Mouse (Mus musculus): ENCODE data around the gene Iffo2.

The Iffo2 gene

GRCm38 (mm10) chr4:139535127-139535695 lies 4.9 kb downstream of the Iffo2 start:
- no peak for DNase-seq

GRCm38 (mm10) chr4:139535719-139536118 lies 5.4 kb downstream of the Iffo2 start:
- DNase-seq: no peak

GRCm38 (mm10) chr4:139536706-139537105 lies 6.4 kb downstream of the Iffo2 start:
- DNase-seq: peak; percentile 74

- DNase-seq: no peak
These were observed 10.4 kb downstream of the Iffo2 start for GRCm38 (mm10) chr4:139540784-139541183.

- DNase-seq: no peak
These were observed 15.4 kb downstream of the Iffo2 start for GRCm38 (mm10) chr4:139545791-139546190.

- no peak for DNase-seq
These were observed 19.1 kb downstream of the Iffo2 start for GRCm38 (mm10) chr4:139549448-139549847.

GRCm38 (mm10) chr4:139555235-139555634 lies 24.9 kb downstream of the Iffo2 start:
- DNase-seq: no peak

- peak; percentile 47 for DNase-seq
These were observed 25.6 kb downstream of the Iffo2 start for GRCm38 (mm10) chr4:139555951-139556350.

GRCm38 (mm10) chr4:139568361-139568760 lies 38.0 kb downstream of the Iffo2 start:
- no peak for DNase-seq

- DNase-seq: peak; percentile 38
These were observed 40.4 kb downstream of the Iffo2 start for GRCm38 (mm10) chr4:139570756-139571155.

- peak; percentile 60 for DNase-seq
These were observed 42.7 kb downstream of the Iffo2 start for GRCm38 (mm10) chr4:139572928-139573512.

- peak; percentile 100 for DNase-seq
These were observed 43.9 kb downstream of the Iffo2 start for GRCm38 (mm10) chr4:139574156-139574798.

GRCm38 (mm10) chr4:139574799-139575672 lies 44.7 kb downstream of the Iffo2 start:
- DNase-seq: peak; percentile 87

GRCm38 (mm10) chr4:139575673-139576003 lies 45.3 kb downstream of the Iffo2 start:
- no peak for DNase-seq

GRCm38 (mm10) chr4:139576251-139576880 lies 46.0 kb downstream of the Iffo2 start:
- DNase-seq: peak; percentile 66

GRCm38 (mm10) chr4:139577006-139577405 lies 46.7 kb downstream of the Iffo2 start:
- DNase-seq: peak; percentile 77

- peak; percentile 28 for DNase-seq
These were observed 48.0 kb downstream of the Iffo2 start for GRCm38 (mm10) chr4:139578389-139578788.

- DNase-seq: peak; percentile 32
These were observed 48.7 kb downstream of the Iffo2 start for GRCm38 (mm10) chr4:139579003-139579402.

- peak; percentile 43 for DNase-seq
These were observed 49.1 kb downstream of the Iffo2 start for GRCm38 (mm10) chr4:139579466-139579865.

- peak; percentile 41 for DNase-seq
These were observed 50.5 kb downstream of the Iffo2 start for GRCm38 (mm10) chr4:139580663-139581336.

GRCm38 (mm10) chr4:139581427-139582051 lies 51.2 kb downstream of the Iffo2 start:
- DNase-seq: peak; percentile 66

GRCm38 (mm10) chr4:139582346-139582745 lies 52.0 kb downstream of the Iffo2 start:
- peak; percentile 54 for DNase-seq
